Mouse (Mus musculus) forebrain, embryonic 13.5 days (tissue): ENCODE measurements around the gene Gm8180. TPM values are rescaled to one million over a fixed set of nuclear protein-coding genes. Genes with fewer than 3 reads are reported as not detected.

Experiments used
- polyA plus RNA-seq: library from polyadenylated mRNA; unstranded; fragments of >200 nt; fragmentation: Nextera tagmentation; extraction: Ambion mirVana; gene quantifications from 2 replicates; pipeline ENCODE4 v1.2.1, GENCODE M21; 2015

The Gm8180 gene
- polyA plus RNA-seq, 1 experiment from 2014 or later = not detected

Other genes starting within 250 kb of the Gm8180 start
- not detected in 2 replicates for gene Gm5799, start 241.2 kb downstream of the Gm8180 start, polyA plus RNA-seq
- gene Gm17654, start 205.6 kb downstream of the Gm8180 start, polyA plus RNA-seq = not detected in 2 replicates
- gene Gm10375, start 176.7 kb downstream of the Gm8180 start, polyA plus RNA-seq = not detected in 2 replicates
- gene Gm8165, start 107.5 kb downstream of the Gm8180 start, polyA plus RNA-seq = not detected in 2 replicates
- 2.4 and 2.5 TPM in 2 replicates for gene Gm7324, start 86.9 kb downstream of the Gm8180 start, polyA plus RNA-seq
- gene Gm16506, start 57.3 kb downstream of the Gm8180 start, polyA plus RNA-seq = not detected in 2 replicates
- not detected in 2 replicates for gene Gm6526, start 36.9 kb downstream of the Gm8180 start, polyA plus RNA-seq
- gene Ear1, start 90.8 kb upstream of the Gm8180 start, polyA plus RNA-seq = not detected in 2 replicates
- not detected in 2 replicates for gene Ear10, start 138.8 kb upstream of the Gm8180 start, polyA plus RNA-seq
- gene Gm8113, start 140.6 kb upstream of the Gm8180 start, polyA plus RNA-seq = 5.3 and 6.7 TPM in 2 replicates
- gene Ang5, start 172.3 kb upstream of the Gm8180 start, polyA plus RNA-seq = not detected in 2 replicates
- not detected in 2 replicates for gene Ang6, start 217.5 kb upstream of the Gm8180 start, polyA plus RNA-seq